Mouse (Mus musculus): Measurements from ENCODE around the gene Foxn2. TPM values are rescaled to one million over a fixed set of nuclear protein-coding genes. Genes with fewer than 3 reads are reported as not detected.

The Foxn2 gene
- polyA plus RNA-seq, 1 experiment from 2014 or later, result 8.2 TPM

GRCm38 (mm10) chr17:88409706-88410105 is 30.8 kb upstream of the Foxn2 start:
- peaks cover 3% of the 10 kb centered on the region; the same call in 1 of the 2 replicates for H3K4me1 ChIP-seq (ENCODE audit: control insufficient read depth, insufficient read depth, low read depth, low read length)
- H3K36me3 ChIP-seq (ENCODE audit: control insufficient read depth, insufficient read depth, low read length), result no peaks in the 10 kb centered on the region
- no peak overlapping the region for H3K4me2 ChIP-seq (ENCODE audit: low read length)
- no peak for ATAC-seq
- H3K9ac ChIP-seq (ENCODE audit: low read depth, low read length), result no peak overlapping the region
- WGBS, result 88% methylated on average over 3 of the region's 3 CpGs
- H3K27ac ChIP-seq (ENCODE audit: low read depth, low read length), result no peak overlapping the region
- H3K4me3 ChIP-seq (ENCODE audit: low read length), result no peak overlapping the region
- no peaks in the 10 kb centered on the region for H3K27me3 ChIP-seq (replicated peaks; ENCODE audit: control insufficient read depth, insufficient read depth, low read length)
- no peaks in the 10 kb centered on the region for H3K9me3 ChIP-seq (ENCODE audit: control insufficient read depth, low read length)

- H3K4me1 ChIP-seq (ENCODE audit: control insufficient read depth, insufficient read depth, low read depth, low read length), result no peaks in the 10 kb centered on the region
- no peak overlapping the region for H3K27ac ChIP-seq (ENCODE audit: low read depth, low read length)
- H3K27me3 ChIP-seq (replicated peaks; ENCODE audit: control insufficient read depth, insufficient read depth, low read length), result no peaks in the 10 kb centered on the region
- ATAC-seq, result no peak
- 88% methylated on average over 1 of the region's 1 CpGs for WGBS
- no peaks in the 10 kb centered on the region for H3K36me3 ChIP-seq (ENCODE audit: control insufficient read depth, insufficient read depth, low read length)
- H3K9me3 ChIP-seq (ENCODE audit: control insufficient read depth, low read length), result no peaks in the 10 kb centered on the region
- H3K9ac ChIP-seq (ENCODE audit: low read depth, low read length), result no peak overlapping the region
- no peak overlapping the region for H3K4me3 ChIP-seq (ENCODE audit: low read length)
- no peak overlapping the region for H3K4me2 ChIP-seq (ENCODE audit: low read length)
Measured at GRCm38 (mm10) chr17:88413155-88413836, 27.2 kb upstream of the Foxn2 start.

GRCm38 (mm10) chr17:88420426-88420825 is 20.1 kb upstream of the Foxn2 start:
- WGBS, result 86% methylated on average over 4 of the region's 4 CpGs

GRCm38 (mm10) chr17:88421246-88421645 is 19.3 kb upstream of the Foxn2 start:
- Histone ChIP-seq H3K4me2 (ENCODE audit: low read length) (no peak overlapping the region), H3K9me3 (ENCODE audit: control insufficient read depth, low read length) (no peaks in the 10 kb centered on the region), H3K27ac (ENCODE audit: low read depth, low read length) (no peak overlapping the region), H3K4me3 (ENCODE audit: low read length) (no peak overlapping the region), H3K9ac (ENCODE audit: low read depth, low read length) (no peak overlapping the region), H3K36me3 (ENCODE audit: control insufficient read depth, insufficient read depth, low read length) (no peaks in the 10 kb centered on the region), H3K27me3 (replicated peaks; ENCODE audit: control insufficient read depth, insufficient read depth, low read length) (no peaks in the 10 kb centered on the region), H3K4me1 (ENCODE audit: control insufficient read depth, insufficient read depth, low read depth, low read length) (no peaks in the 10 kb centered on the region)
- no peak for ATAC-seq
- 87% methylated on average over 6 of the region's 6 CpGs for WGBS

More at GRCm38 (mm10) chr17:88420426-88420825, 20.1 kb upstream of the Foxn2 start:
- Histone ChIP-seq H3K36me3 (ENCODE audit: control insufficient read depth, insufficient read depth, low read length) (no peaks in the 10 kb centered on the region), H3K9ac (ENCODE audit: low read depth, low read length) (no peak overlapping the region), H3K27ac (ENCODE audit: low read depth, low read length) (no peak overlapping the region), H3K9me3 (ENCODE audit: control insufficient read depth, low read length) (no peaks in the 10 kb centered on the region), H3K4me3 (ENCODE audit: low read length) (no peak overlapping the region), H3K27me3 (replicated peaks; ENCODE audit: control insufficient read depth, insufficient read depth, low read length) (no peaks in the 10 kb centered on the region), H3K4me2 (ENCODE audit: low read length) (no peak overlapping the region), H3K4me1 (ENCODE audit: control insufficient read depth, insufficient read depth, low read depth, low read length) (no peaks in the 10 kb centered on the region)
- no peak for ATAC-seq

- H3K9me3 ChIP-seq (ENCODE audit: control insufficient read depth, low read length), result no peaks in the 10 kb centered on the region
- H3K4me1 ChIP-seq (ENCODE audit: control insufficient read depth, insufficient read depth, low read depth, low read length), result no peaks in the 10 kb centered on the region
- H3K27me3 ChIP-seq (replicated peaks; ENCODE audit: control insufficient read depth, insufficient read depth, low read length), result no peaks in the 10 kb centered on the region
- no peak overlapping the region for H3K27ac ChIP-seq (ENCODE audit: low read depth, low read length)
- ATAC-seq, result no peak
- 90% methylated on average over 2 of the region's 2 CpGs for WGBS
- H3K4me3 ChIP-seq (ENCODE audit: low read length), result no peak overlapping the region
- H3K4me2 ChIP-seq (ENCODE audit: low read length), result no peak overlapping the region
- no peaks in the 10 kb centered on the region for H3K36me3 ChIP-seq (ENCODE audit: control insufficient read depth, insufficient read depth, low read length)
- no peak overlapping the region for H3K9ac ChIP-seq (ENCODE audit: low read depth, low read length)
Measured at GRCm38 (mm10) chr17:88430719-88431118, 9.8 kb upstream of the Foxn2 start.

- no peaks in the 10 kb centered on the region for H3K9me3 ChIP-seq (ENCODE audit: control insufficient read depth, low read length)
- no peaks in the 10 kb centered on the region for H3K36me3 ChIP-seq (ENCODE audit: control insufficient read depth, insufficient read depth, low read length)
- no peak for ATAC-seq
- H3K9ac ChIP-seq (ENCODE audit: low read depth, low read length), result no peak overlapping the region
- 90% methylated on average over 12 of the region's 12 CpGs for WGBS
- H3K4me3 ChIP-seq (ENCODE audit: low read length), result no peak overlapping the region
- no peaks in the 10 kb centered on the region for H3K4me1 ChIP-seq (ENCODE audit: control insufficient read depth, insufficient read depth, low read depth, low read length)
- H3K27me3 ChIP-seq (replicated peaks; ENCODE audit: control insufficient read depth, insufficient read depth, low read length), result no peaks in the 10 kb centered on the region
- no peak overlapping the region for H3K27ac ChIP-seq (ENCODE audit: low read depth, low read length)
- no peak overlapping the region for H3K4me2 ChIP-seq (ENCODE audit: low read length)
Measured at GRCm38 (mm10) chr17:88431486-88431885, 9.0 kb upstream of the Foxn2 start.

- Histone ChIP-seq H3K27ac (ENCODE audit: low read depth, low read length) (no peak overlapping the region), H3K9me3 (ENCODE audit: control insufficient read depth, low read length) (no peaks in the 10 kb centered on the region), H3K4me1 (ENCODE audit: control insufficient read depth, insufficient read depth, low read depth, low read length) (no peaks in the 10 kb centered on the region), H3K4me3 (ENCODE audit: low read length) (no peak overlapping the region), H3K9ac (ENCODE audit: low read depth, low read length) (no peak overlapping the region), H3K36me3 (ENCODE audit: control insufficient read depth, insufficient read depth, low read length) (no peaks in the 10 kb centered on the region), H3K4me2 (ENCODE audit: low read length) (no peak overlapping the region), H3K27me3 (replicated peaks; ENCODE audit: control insufficient read depth, insufficient read depth, low read length) (no peaks in the 10 kb centered on the region)
- 87% methylated on average over 10 of the region's 10 CpGs for WGBS
- no peak for ATAC-seq
Measured at GRCm38 (mm10) chr17:88431987-88432386, 8.5 kb upstream of the Foxn2 start.

GRCm38 (mm10) chr17:88435322-88435721 is 5.2 kb upstream of the Foxn2 start:
- 85% methylated on average over 10 of the region's 10 CpGs for WGBS
- H3K9me3 ChIP-seq (ENCODE audit: control insufficient read depth, low read length), result no peaks in the 10 kb centered on the region
- no peak overlapping the region for H3K9ac ChIP-seq (ENCODE audit: low read depth, low read length)
- H3K4me1 ChIP-seq (ENCODE audit: control insufficient read depth, insufficient read depth, low read depth, low read length), result 0 out of 2 replicates have a peak, but pooled peaks cover 4% of the 10 kb centered on the region
- no peak overlapping the region for H3K27ac ChIP-seq (ENCODE audit: low read depth, low read length)
- no peaks in the 10 kb centered on the region for H3K27me3 ChIP-seq (replicated peaks; ENCODE audit: control insufficient read depth, insufficient read depth, low read length)
- no peak overlapping the region for H3K4me2 ChIP-seq (ENCODE audit: low read length)
- no peaks in the 10 kb centered on the region for H3K36me3 ChIP-seq (ENCODE audit: control insufficient read depth, insufficient read depth, low read length)
- ATAC-seq, result no peak
- no peak overlapping the region for H3K4me3 ChIP-seq (ENCODE audit: low read length)

GRCm38 (mm10) chr17:88436284-88436683 is 4.2 kb upstream of the Foxn2 start:
- H3K4me1 ChIP-seq (ENCODE audit: control insufficient read depth, insufficient read depth, low read depth, low read length), result 0 out of 2 replicates have a peak, but pooled peaks cover 4% of the 10 kb centered on the region
- WGBS, result 94% methylated on average over 4 of the region's 4 CpGs

More at GRCm38 (mm10) chr17:88436284-88436683, 4.2 kb upstream of the Foxn2 start:
- no peaks in the 10 kb centered on the region for H3K9me3 ChIP-seq (ENCODE audit: control insufficient read depth, low read length)
- H3K36me3 ChIP-seq (ENCODE audit: control insufficient read depth, insufficient read depth, low read length), result no peaks in the 10 kb centered on the region
- H3K27me3 ChIP-seq (replicated peaks; ENCODE audit: control insufficient read depth, insufficient read depth, low read length), result no peaks in the 10 kb centered on the region
- no peak overlapping the region for H3K4me2 ChIP-seq (ENCODE audit: low read length)
- no peak overlapping the region for H3K27ac ChIP-seq (ENCODE audit: low read depth, low read length)
- no peak overlapping the region for H3K9ac ChIP-seq (ENCODE audit: low read depth, low read length)
- ATAC-seq, result no peak
- no peak overlapping the region for H3K4me3 ChIP-seq (ENCODE audit: low read length)
